Mouse (Mus musculus) liver, embryonic 11.5 days (tissue): ENCODE measurements around the gene Sbk2. TPM values are rescaled to one million over a fixed set of nuclear protein-coding genes. Genes with fewer than 3 reads are reported as not detected.

Experiments
- ATAC-seq: fragments of 200-750 bp; cut with Nextera tagmentation; replicated peaks from 2 replicates; pipeline ENCODE4 v1.8.0; 2017; ENCODE audit warnings: moderate number of reproducible peaks, mild to moderate bottlenecking, moderate TSS enrichment, moderate library complexity; ENCODE audit not compliant: low FRiP score
- DNase-seq: peaks from one replicate; pipeline ENCODE4 v3.0.0-alpha.2; 2017; ENCODE audit warnings: low spot score
- H3K27ac ChIP-seq: fragments of 300-500 bp; sonication (generic); 2 replicates; pipeline ENCODE4 v1.5.1; 2014; ENCODE audit warnings: mild to moderate bottlenecking, low read depth, low read length, control low read depth
- H3K27me3 ChIP-seq: fragments of 300-500 bp; sonication (generic); replicated peaks from 2 replicates; pipeline ENCODE4 v1.6.1; 2014; ENCODE audit warnings: low read length, mixed read lengths; ENCODE audit not compliant: control insufficient read depth, insufficient read depth
- H3K36me3 ChIP-seq: fragments of 300-500 bp; sonication (generic); 2 replicates; pipeline ENCODE4 v1.6.1; 2014; ENCODE audit warnings: mild to moderate bottlenecking, low read length, moderate library complexity, mixed read lengths; ENCODE audit not compliant: control insufficient read depth, insufficient read depth
- H3K4me1 ChIP-seq: fragments of 300-500 bp; sonication (generic); replicated peaks from 2 replicates; pipeline ENCODE4 v1.6.1; 2014; ENCODE audit warnings: low read length, mixed read lengths; ENCODE audit not compliant: control insufficient read depth, insufficient read depth
- H3K4me2 ChIP-seq: fragments of 300-500 bp; sonication (generic); 2 replicates; pipeline ENCODE4 v1.6.1; 2014; ENCODE audit warnings: mild to moderate bottlenecking, control low read depth, moderate library complexity
- H3K4me3 ChIP-seq: fragments of 300-500 bp; sonication (generic); 2 replicates; pipeline ENCODE4 v1.5.1; 2014; ENCODE audit warnings: low read depth, low read length, control low read depth
- H3K9ac ChIP-seq: fragments of 300-500 bp; sonication (generic); 2 replicates; pipeline ENCODE4 v1.6.1; 2014; ENCODE audit warnings: low read depth, low read length, control low read depth
- H3K9me3 ChIP-seq: fragments of 300-500 bp; sonication (generic); 2 replicates; pipeline ENCODE4 v1.6.1; 2016; ENCODE audit warnings: low read length, inconsistent platforms, mixed read lengths; ENCODE audit not compliant: control insufficient read depth
- WGBS: fragments of 180-500 bp; shearing (Covaris S2); extraction: QIAGEN DNeasy Blood & Tissue Kit; methylation state at CpG from one replicate; pipeline ENCODE4 v1.1.7; 2014; 5-methylcytosine and 5-hydroxymethylcytosine counted together
- polyA plus RNA-seq: library from polyadenylated mRNA; unstranded; fragments of >200 nt; fragmentation: Nextera tagmentation; extraction: Ambion mirVana; gene quantifications from 2 replicates; pipeline ENCODE4 v1.2.1, GENCODE M21; 2014

The Sbk2 gene
- polyA plus RNA-seq, 1 experiment from 2014 or later: 0.22 TPM

- WGBS: 5% methylated on average over 19 of the region's 19 CpGs
- Histone ChIP-seq H3K9me3 (no peaks in the 10 kb centered on the region), H3K27me3 (no peaks in the 10 kb centered on the region), H3K4me1 (peaks cover 7% of the 10 kb centered on the region), H3K9ac (peak overlapping the region; percentile 57), H3K4me2 (peak overlapping the region; percentile 66), H3K36me3 (no peaks in the 10 kb centered on the region), H3K27ac (peak overlapping the region; percentile 47), H3K4me3 (peak overlapping the region; percentile 38)
- ATAC-seq (peak; percentile 84), DNase-seq (no peak)
Measured at GRCm38 (mm10) chr7:4899649-4900522, 64.3 kb downstream of the Sbk2 start.

GRCm38 (mm10) chr7:4898851-4899648, 65.2 kb downstream of the Sbk2 start:
- Histone ChIP-seq H3K9me3 (no peaks in the 10 kb centered on the region), H3K9ac (peak overlapping the region; percentile 57)
- no peak for ATAC-seq

DNA sequence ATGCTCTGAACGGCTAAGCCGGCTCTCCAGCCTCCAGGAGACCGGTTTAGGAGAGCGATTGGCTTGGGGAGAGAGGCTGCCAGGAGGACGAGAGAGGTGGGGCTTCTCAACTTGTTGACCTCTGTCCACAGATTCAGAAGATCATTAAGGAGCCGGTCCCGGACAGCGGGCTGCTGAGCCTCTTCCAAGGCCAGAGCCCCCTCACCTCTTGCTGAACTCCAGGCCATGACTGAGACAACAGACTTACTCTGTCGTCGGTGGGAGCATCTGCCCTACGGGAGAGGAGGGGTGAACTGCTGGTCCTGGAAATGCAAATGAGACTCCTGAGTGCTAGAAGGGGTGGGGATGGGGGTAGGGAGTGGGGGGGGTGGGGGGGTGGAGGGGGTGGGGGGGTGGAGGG, 69.0 kb downstream of the Sbk2 start:
- no peak overlapping the region for H3K4me3 ChIP-seq
- WGBS: 62% methylated on average over 11 of the region's 11 CpGs
- ATAC-seq (no peak), DNase-seq (no peak)
- H3K9me3 ChIP-seq: no peaks in the 10 kb centered on the region
- no peak overlapping the region for H3K4me2 ChIP-seq
- no peak overlapping the region for H3K9ac ChIP-seq
- H3K4me1 ChIP-seq: peaks cover 7% of the 10 kb centered on the region
- H3K27ac ChIP-seq: no peak overlapping the region
- H3K36me3 ChIP-seq: no peaks in the 10 kb centered on the region
- H3K27me3 ChIP-seq: no peaks in the 10 kb centered on the region

More at GRCm38 (mm10) chr7:4898851-4899648, 65.2 kb downstream of the Sbk2 start:
- H3K4me3 ChIP-seq: peak overlapping the region; percentile 38
- H3K27me3 ChIP-seq: no peaks in the 10 kb centered on the region
- H3K4me1 ChIP-seq: peaks cover 7% of the 10 kb centered on the region
- H3K4me2 ChIP-seq: peak overlapping the region; percentile 66
- H3K27ac ChIP-seq: no peak overlapping the region
- no peak for DNase-seq
- 21% methylated on average over 18 of the region's 18 CpGs for WGBS
- no peaks in the 10 kb centered on the region for H3K36me3 ChIP-seq

Other genes starting within 250 kb of the Sbk2 start
- gene Tmem150b, start 239.2 kb downstream of the Sbk2 start, polyA plus RNA-seq: 0.16 TPM in 1 of 2 replicates, not detected in the other
- 88.8 and 97.1 TPM in 2 replicates for gene Kmt5c, start 224.3 kb downstream of the Sbk2 start, polyA plus RNA-seq
- gene Cox6b2, start 211.3 kb downstream of the Sbk2 start, polyA plus RNA-seq: 111 and 116 TPM in 2 replicates
- gene Fam71e2, start 193.1 kb downstream of the Sbk2 start, polyA plus RNA-seq: not detected in 2 replicates
- 0.12 TPM in 1 of 2 replicates, not detected in the other for gene Il11, start 181.5 kb downstream of the Sbk2 start, polyA plus RNA-seq
- 0.86 TPM in 1 of 2 replicates, not detected in the other for gene Tmem190, start 181.5 kb downstream of the Sbk2 start, polyA plus RNA-seq
- gene Tmem238, start 174.8 kb downstream of the Sbk2 start, polyA plus RNA-seq: 12.2 and 12.4 TPM in 2 replicates
- 218 and 238 TPM in 2 replicates for gene Rpl28, start 171.5 kb downstream of the Sbk2 start, polyA plus RNA-seq
- gene Ube2s, start 151.8 kb downstream of the Sbk2 start, polyA plus RNA-seq: 367 and 402 TPM in 2 replicates
- 0.03 and 0.11 TPM in 2 replicates for gene Shisa7, start 119.7 kb downstream of the Sbk2 start, polyA plus RNA-seq
- 5.2 and 5.3 TPM in 2 replicates for gene Isoc2b, start 94.1 kb downstream of the Sbk2 start, polyA plus RNA-seq
- gene Isoc2a, start 87.3 kb downstream of the Sbk2 start, polyA plus RNA-seq: 1.3 and 1.4 TPM in 2 replicates
- 0.22 TPM in 1 of 2 replicates, not detected in the other for gene Gm36210, start 57.9 kb downstream of the Sbk2 start, polyA plus RNA-seq
- 3.3 and 3.5 TPM in 2 replicates for gene Zfp628, start 49.2 kb downstream of the Sbk2 start, polyA plus RNA-seq
- 1.4 and 1.5 TPM in 2 replicates for gene Nat14, start 42.4 kb downstream of the Sbk2 start, polyA plus RNA-seq
- gene Ssc5d, start 38.6 kb downstream of the Sbk2 start, polyA plus RNA-seq: 0.70 and 0.82 TPM in 2 replicates
- gene Sbk3, start 6.8 kb upstream of the Sbk2 start, polyA plus RNA-seq: not detected in 2 replicates
- gene Zfp579, start 31.8 kb upstream of the Sbk2 start, polyA plus RNA-seq: 13.7 and 16.8 TPM in 2 replicates
- gene Zfp524, start 50.0 kb upstream of the Sbk2 start, polyA plus RNA-seq: 13.9 and 14.0 TPM in 2 replicates
- 37.1 and 40.8 TPM in 2 replicates for gene Fiz1, start 50.3 kb upstream of the Sbk2 start, polyA plus RNA-seq
- 1.8 and 3.3 TPM in 2 replicates for gene Gm44973, start 51.1 kb upstream of the Sbk2 start, polyA plus RNA-seq
- 3.5 and 4.5 TPM in 2 replicates for gene Zfp865, start 56.0 kb upstream of the Sbk2 start, polyA plus RNA-seq
- gene Ccdc106, start 56.1 kb upstream of the Sbk2 start, polyA plus RNA-seq: 4.1 and 5.2 TPM in 2 replicates
- 0.22 TPM in 1 of 2 replicates, not detected in the other for gene 4632433K11Rik, start 69.7 kb upstream of the Sbk2 start, polyA plus RNA-seq
- 2.4 and 2.6 TPM in 2 replicates for gene Zfp784, start 74.0 kb upstream of the Sbk2 start, polyA plus RNA-seq
- gene Zfp580, start 87.1 kb upstream of the Sbk2 start, polyA plus RNA-seq: 11.5 and 14.1 TPM in 2 replicates
- 169 TPM in 2 replicates for gene U2af2, start 97.7 kb upstream of the Sbk2 start, polyA plus RNA-seq
- 82.9 and 88.9 TPM in 2 replicates for gene Epn1, start 115.8 kb upstream of the Sbk2 start, polyA plus RNA-seq
- not detected in 2 replicates for gene Rfpl4, start 152.5 kb upstream of the Sbk2 start, polyA plus RNA-seq
- gene Rasl2-9, start 161.5 kb upstream of the Sbk2 start, polyA plus RNA-seq: 0.26 and 0.66 TPM in 2 replicates
- not detected in 2 replicates for gene Vmn1r55, start 185.3 kb upstream of the Sbk2 start, polyA plus RNA-seq
- not detected in 2 replicates for gene Vmn1r56, start 232.3 kb upstream of the Sbk2 start, polyA plus RNA-seq